Mouse (Mus musculus) kidney, postnatal 0 days (tissue): ENCODE results near the gene L1cam. TPM values are rescaled to one million over a fixed set of nuclear protein-coding genes. Genes with fewer than 3 reads are reported as not detected.
A peak's percentile ranks its signal among the peaks of the same experiment; 100 is the strongest.

ENCODE experiments used
- ATAC-seq: fragments of 200-750 bp; cut with Nextera tagmentation; replicated peaks from 2 replicates; pipeline ENCODE4 v1.8.0; 2017; ENCODE audit warnings: low read depth, moderate number of reproducible peaks, moderate TSS enrichment, moderate library complexity; ENCODE audit not compliant: low FRiP score
- DNase-seq: peaks from one replicate; pipeline ENCODE4 v3.0.0-alpha.2; 2016; ENCODE audit warnings: low spot score
- H3K27ac ChIP-seq: fragments of 300-500 bp; sonication (generic); 2 replicates; pipeline ENCODE4 v1.5.1; 2014; ENCODE audit warnings: mild to moderate bottlenecking
- H3K27me3 ChIP-seq: fragments of 300-500 bp; sonication (generic); 2 replicates; pipeline ENCODE4 v1.6.1; 2014; ENCODE audit warnings: low read length, mixed read lengths; ENCODE audit not compliant: insufficient read depth
- H3K36me3 ChIP-seq: fragments of 300-500 bp; sonication (generic); 2 replicates; pipeline ENCODE4 v1.6.1; 2014; ENCODE audit warnings: low read length, mixed read lengths; ENCODE audit not compliant: insufficient read depth
- H3K4me1 ChIP-seq: fragments of 300-500 bp; sonication (generic); replicated peaks from 2 replicates; pipeline ENCODE4 v1.6.1; 2014; ENCODE audit warnings: antibody characterized with exemption, low read length, mixed read lengths; ENCODE audit not compliant: insufficient read depth
- H3K4me2 ChIP-seq: fragments of 300-500 bp; sonication (generic); 2 replicates; pipeline ENCODE4 v1.6.1; 2014; ENCODE audit warnings: mild to moderate bottlenecking, low read length, moderate library complexity, mixed read lengths
- H3K4me3 ChIP-seq: fragments of 300-500 bp; sonication (generic); replicated peaks from 2 replicates; pipeline ENCODE4 v1.5.1; 2014; ENCODE audit warnings: low read depth, low read length
- H3K9ac ChIP-seq: fragments of 300-500 bp; sonication (generic); 2 replicates; pipeline ENCODE4 v1.6.1; 2014; ENCODE audit warnings: low read depth, low read length
- H3K9me3 ChIP-seq: fragments of 300-500 bp; sonication (generic); replicated peaks from 2 replicates; pipeline ENCODE4 v1.6.1; 2016; ENCODE audit warnings: low read length, inconsistent platforms, mixed read lengths
- CTCF ChIP-seq: IDR thresholded peaks from 2 replicates; pipeline ENCODE4 v1.5.1; 2016; ENCODE audit warnings: antibody characterized with exemption, low read depth, mild to moderate bottlenecking, moderate library complexity
- WGBS: fragments of 180-500 bp; shearing (Covaris S2); extraction: QIAGEN DNeasy Blood & Tissue Kit; methylation state at CpG from one replicate; pipeline ENCODE4 v1.1.7; 2014; 5-methylcytosine and 5-hydroxymethylcytosine counted together
- polyA plus RNA-seq: library from polyadenylated mRNA; unstranded; fragments of >200 nt; fragmentation: Nextera tagmentation; extraction: Ambion mirVana; gene quantifications from 2 replicates; pipeline ENCODE4 v1.2.1, GENCODE M21; 2015

L1cam gene
- polyA plus RNA-seq: 6.6 and 7.2 TPM in 2 replicates

- Histone ChIP-seq H3K4me1 (no peaks in the 10 kb centered on the region), H3K9me3 (no peaks in the 10 kb centered on the region), H3K4me2 (no peak within 1 kb of the TSS), H3K4me3 (no peak within 1 kb of the TSS), H3K27ac (no peak within 1 kb of the TSS), H3K9ac (no peak within 1 kb of the TSS), H3K27me3 (no peaks in the 10 kb centered on the region), H3K36me3 (no peaks in the 10 kb centered on the region)
- DNase-seq (peak; percentile 45), ATAC-seq (no peak)
- TF ChIP-seq CTCF: peak; percentile 64
- WGBS: 20% methylated on average over 2 of the region's 2 CpGs
Observed at GRCm38 (mm10) chrX:73895719-73896118, at the start of gene L1cam. TSS of gene L1cam (minus strand) at chrX:73896105.

- Histone ChIP-seq H3K9ac (no peak overlapping the region), H3K27me3 (no peaks in the 10 kb centered on the region), H3K4me3 (no peak overlapping the region), H3K9me3 (no peaks in the 10 kb centered on the region), H3K36me3 (peaks cover 5% of the 10 kb centered on the region; the same call in 1 of the 2 replicates), H3K4me1 (no peaks in the 10 kb centered on the region), H3K27ac (no peak overlapping the region), H3K4me2 (no peak overlapping the region)
- ATAC-seq: no peak
- WGBS: 95% methylated on average over 2 of the region's 2 CpGs
- no peak for DNase-seq
- TF ChIP-seq CTCF: no peak
Observed at GRCm38 (mm10) chrX:73942294-73942693, 46.4 kb upstream of the L1cam start.

- WGBS: 78% methylated on average over 2 of the region's 2 CpGs
- peaks cover 5% of the 10 kb centered on the region; the same call in 1 of the 2 replicates for H3K36me3 ChIP-seq
- TF ChIP-seq CTCF: no peak
- H3K27me3 ChIP-seq: no peaks in the 10 kb centered on the region
- ATAC-seq (no peak), DNase-seq (no peak)
- no peaks in the 10 kb centered on the region for H3K4me1 ChIP-seq
- H3K27ac ChIP-seq: no peak overlapping the region
- no peaks in the 10 kb centered on the region for H3K9me3 ChIP-seq
- H3K4me2 ChIP-seq: no peak overlapping the region
- H3K4me3 ChIP-seq: no peak overlapping the region
- no peak overlapping the region for H3K9ac ChIP-seq
Observed at GRCm38 (mm10) chrX:73941860-73942259, 46.0 kb upstream of the L1cam start.

GRCm38 (mm10) chrX:73931871-73932270 is 36.0 kb upstream of the L1cam start:
- TF ChIP-seq CTCF: no peak
- WGBS: 81% methylated on average over 2 of the region's 2 CpGs

GRCm38 (mm10) chrX:73930402-73931062 is 34.6 kb upstream of the L1cam start, which contains the start of gene Renbp:
TSS of gene Renbp (minus strand) at chrX:73930850.
- 45% methylated on average over 17 of the region's 17 CpGs for WGBS
- Histone ChIP-seq H3K27ac (no peak within 1 kb of the TSS), H3K4me2 (peak within 1 kb of the TSS; percentile 50), H3K36me3 (no peaks in the 10 kb centered on the region), H3K9ac (0 out of 2 replicates have a peak within 1 kb of the TSS, but pooled peaks have one; percentile 49), H3K4me1 (no peaks in the 10 kb centered on the region), H3K4me3 (peak within 1 kb of the TSS; percentile 29), H3K27me3 (no peaks in the 10 kb centered on the region), H3K9me3 (no peaks in the 10 kb centered on the region)
- DNase-seq: peak; percentile 88
- peak; percentile 54 for TF ChIP-seq CTCF
- peak; percentile 98 for ATAC-seq

More at GRCm38 (mm10) chrX:73931871-73932270, 36.0 kb upstream of the L1cam start:
- Histone ChIP-seq H3K9me3 (no peaks in the 10 kb centered on the region), H3K4me1 (no peaks in the 10 kb centered on the region), H3K27ac (no peak overlapping the region), H3K27me3 (no peaks in the 10 kb centered on the region), H3K9ac (no peak overlapping the region), H3K36me3 (no peaks in the 10 kb centered on the region), H3K4me3 (no peak overlapping the region), H3K4me2 (no peak overlapping the region)
- DNase-seq (no peak), ATAC-seq (no peak)

- WGBS: 78% methylated on average over 8 of the region's 8 CpGs
- no peak overlapping the region for H3K27ac ChIP-seq
- H3K36me3 ChIP-seq: no peaks in the 10 kb centered on the region
- ATAC-seq (no peak), DNase-seq (no peak)
- peak overlapping the region; percentile 63 for H3K4me2 ChIP-seq
- TF ChIP-seq CTCF: no peak
- H3K27me3 ChIP-seq: no peaks in the 10 kb centered on the region
- H3K4me1 ChIP-seq: no peaks in the 10 kb centered on the region
- no peak overlapping the region for H3K9ac ChIP-seq
- H3K4me3 ChIP-seq: peak overlapping the region; percentile 50
- no peaks in the 10 kb centered on the region for H3K9me3 ChIP-seq
Observed at GRCm38 (mm10) chrX:73922550-73922882, 26.6 kb upstream of the L1cam start.
